Mouse (Mus musculus) hematopoietic stem cell, adult 5-6 weeks (primary cell): Measurements from ENCODE around the gene Sgsm1. TPM values are rescaled to one million over a fixed set of nuclear protein-coding genes. Genes with fewer than 3 reads are reported as not detected.
"Not testable (repeated sequence)": the region's sequence is repeated elsewhere in the genome, so short reads cannot be mapped to it uniquely, and the experiment has no call there.

Experiments
- ATAC-seq, 2 experiments: fragments of 125-278 bp in 1 of 2; replicated peaks in 1 of 2; 2 replicates each; pipeline ENCODE4 v1.8.0; 2016 to 2017; ENCODE audit warnings: inconsistent platforms in 2 of 2, mild to moderate bottlenecking in 2 of 2, moderate number of reproducible peaks in 2 of 2, low read depth in 1 of 2, moderate TSS enrichment in 1 of 2; ENCODE audit not compliant: low FRiP score in 2 of 2, poor library complexity in 2 of 2, severe bottlenecking in 2 of 2, insufficient read depth in 1 of 2, low TSS enrichment in 1 of 2
- total RNA-seq: library from RNA; stranded (forward); fragments of 172-1452, 232-1000 nt; gene quantifications from 2 replicates; pipeline ENCODE4 v1.2.3, GENCODE M21; 2017

The Sgsm1 gene
- 8.2 and 20.1 TPM in 2 replicates for total RNA-seq

DNA sequence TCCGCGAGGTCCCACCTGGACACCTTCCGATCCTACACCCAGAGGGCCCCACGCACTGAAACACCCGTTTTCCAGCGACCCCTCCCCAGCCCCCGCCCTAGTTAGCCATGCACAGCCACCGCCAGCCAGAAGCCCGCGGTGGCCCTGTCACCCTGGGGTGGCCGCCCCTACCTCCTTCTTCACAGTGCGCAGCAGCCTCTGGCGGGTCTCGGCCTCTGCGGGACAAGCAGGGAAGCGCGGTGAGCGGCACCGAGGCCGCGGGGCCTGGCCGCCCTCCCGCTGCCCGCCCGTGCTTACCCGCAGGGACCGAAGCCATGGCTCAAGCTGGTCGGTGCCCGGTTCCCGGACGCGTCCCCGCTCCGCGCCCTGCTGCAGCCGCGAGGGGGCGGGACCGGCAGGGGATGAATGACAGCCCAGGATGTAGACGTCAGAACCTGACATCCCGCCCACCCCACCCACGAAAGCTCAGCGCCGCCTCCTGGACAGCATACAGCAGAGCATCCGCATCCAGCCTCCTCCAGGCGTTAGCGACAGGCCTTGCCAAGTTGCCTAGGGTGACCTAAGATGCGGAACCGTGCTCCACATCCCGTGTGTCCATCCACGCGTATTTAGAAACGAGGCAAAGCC is at the start of gene Sgsm1:
Gene Sgsm1, minus strand, starts transcription at position 410 of the 627 bp plus-strand sequence.
- ATAC-seq: peak; percentile 76 to 81

DNA sequence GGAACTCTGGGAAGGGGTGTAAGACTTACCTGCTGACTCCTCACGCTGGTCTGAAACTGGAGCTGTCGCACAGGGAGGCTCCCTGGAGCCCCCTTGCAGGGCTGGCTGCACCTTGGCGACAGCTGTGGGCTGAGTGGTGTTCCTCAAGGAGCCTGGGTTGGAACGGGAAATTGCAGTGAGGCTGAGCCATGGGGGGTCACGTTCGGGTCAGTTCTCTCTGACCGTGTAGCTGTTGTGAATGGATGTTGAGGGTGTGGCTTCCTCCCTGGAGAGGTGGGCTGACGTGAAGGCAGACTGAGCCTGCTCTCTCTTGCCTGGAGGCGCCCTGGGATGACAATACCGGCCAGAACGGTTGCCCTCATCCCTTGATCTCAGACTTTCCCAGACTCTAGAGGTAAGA is 48.2 kb upstream of the Sgsm1 start:
- ATAC-seq: no peak

DNA sequence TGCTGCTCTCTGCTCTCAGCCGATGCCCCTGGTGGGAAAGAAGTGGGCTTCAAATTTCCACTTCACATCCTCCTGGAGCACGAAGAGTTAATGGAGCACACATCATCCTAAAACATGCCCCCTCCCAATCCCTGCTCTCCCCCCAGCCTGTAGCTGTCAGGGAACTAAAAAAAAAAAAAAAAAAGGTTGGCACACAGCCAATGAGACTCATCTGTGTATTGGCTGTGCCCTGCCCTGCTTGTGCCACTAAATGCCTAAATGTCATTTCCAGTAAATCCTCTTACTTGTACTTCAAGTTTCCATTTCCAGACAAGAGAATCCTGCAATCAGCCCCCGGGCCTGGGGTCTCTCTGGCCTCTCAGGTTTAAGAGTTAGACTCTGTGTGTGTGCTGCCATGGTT is 47.1 kb upstream of the Sgsm1 start:
- ATAC-seq: no peak

DNA sequence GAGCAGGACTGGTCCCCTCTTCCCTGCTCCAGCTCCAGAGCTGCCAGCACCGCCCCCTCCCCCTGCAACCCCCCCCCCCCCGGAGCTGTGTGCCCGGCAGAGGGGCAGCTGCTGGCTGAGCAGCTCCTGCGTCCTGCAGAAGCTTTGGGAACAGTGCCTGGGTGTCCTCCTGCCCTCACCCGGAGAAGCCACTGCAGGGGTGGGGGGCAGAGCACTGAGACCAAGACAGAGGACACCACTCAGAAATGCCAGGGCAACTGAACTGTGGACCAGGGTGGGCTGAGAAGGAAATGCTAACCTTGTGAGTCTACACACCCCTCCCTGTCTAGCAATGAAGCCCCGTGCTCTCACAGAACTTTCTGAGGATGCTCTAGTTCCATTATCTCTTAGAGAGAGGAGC is 46.6 kb upstream of the Sgsm1 start, which contains the start of gene Aym1:
Gene Aym1, plus strand, starts transcription at position 109 of the 400 bp plus-strand sequence.
- no peak for ATAC-seq

DNA sequence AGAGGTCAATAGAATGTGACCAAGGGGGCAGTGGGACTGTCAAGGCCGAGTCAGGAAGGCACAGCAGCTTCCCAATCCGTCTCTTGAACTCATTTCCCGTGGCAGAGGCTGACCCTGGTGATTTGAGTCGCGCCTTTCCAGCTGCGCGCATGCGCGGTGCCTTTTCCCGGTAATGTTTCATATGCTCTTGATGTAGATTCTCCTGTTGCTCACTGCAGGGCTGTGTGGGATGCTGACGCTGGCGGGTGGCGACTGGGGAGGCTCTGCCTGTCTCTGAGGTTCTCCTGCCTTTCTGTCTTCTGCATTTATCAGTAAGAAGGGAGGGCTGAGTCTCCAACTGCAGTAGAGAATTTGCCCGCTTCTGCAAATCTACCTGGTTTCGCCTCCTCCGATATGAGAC is 43.7 kb upstream of the Sgsm1 start:
- no peak for ATAC-seq

DNA sequence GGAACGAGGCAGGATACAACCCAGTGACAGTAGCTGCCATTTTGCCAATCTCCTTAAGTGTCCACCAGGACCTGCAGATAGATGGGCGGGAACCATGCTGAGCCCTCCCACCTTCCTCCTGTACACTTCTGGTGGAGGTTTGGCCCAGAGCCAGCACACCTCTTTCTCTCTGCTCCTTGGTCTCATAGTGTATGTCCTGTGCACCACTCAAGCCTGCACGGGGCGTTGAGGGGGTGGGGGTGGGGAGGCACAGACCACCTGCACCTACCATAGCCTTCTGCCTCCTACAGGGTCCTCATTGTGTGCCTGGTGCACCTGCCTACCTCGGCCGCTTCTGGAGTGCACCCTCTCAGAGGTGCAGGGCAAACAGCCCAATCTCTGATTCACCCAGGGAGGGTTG is 42.0 kb upstream of the Sgsm1 start:
- ATAC-seq: no peak

DNA sequence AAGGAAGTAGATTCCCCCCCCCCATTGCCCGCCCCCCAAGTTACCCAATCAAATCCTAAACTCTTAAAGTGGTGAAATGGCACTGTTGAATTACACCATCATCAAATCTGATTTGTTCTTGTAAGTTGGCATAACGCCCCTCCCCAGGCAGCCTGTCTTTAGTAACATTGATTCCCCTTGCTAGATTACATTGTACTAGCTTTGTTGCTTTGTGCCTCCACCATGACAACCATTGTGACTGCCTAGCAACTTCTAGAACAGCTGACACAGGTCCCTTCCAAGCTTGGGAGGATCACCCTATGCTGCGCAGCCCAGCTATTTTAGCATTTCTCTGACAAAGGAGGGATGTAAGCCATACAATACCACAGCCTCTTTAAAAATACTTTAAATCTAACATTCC is 41.2 kb upstream of the Sgsm1 start:
- no peak for ATAC-seq

DNA sequence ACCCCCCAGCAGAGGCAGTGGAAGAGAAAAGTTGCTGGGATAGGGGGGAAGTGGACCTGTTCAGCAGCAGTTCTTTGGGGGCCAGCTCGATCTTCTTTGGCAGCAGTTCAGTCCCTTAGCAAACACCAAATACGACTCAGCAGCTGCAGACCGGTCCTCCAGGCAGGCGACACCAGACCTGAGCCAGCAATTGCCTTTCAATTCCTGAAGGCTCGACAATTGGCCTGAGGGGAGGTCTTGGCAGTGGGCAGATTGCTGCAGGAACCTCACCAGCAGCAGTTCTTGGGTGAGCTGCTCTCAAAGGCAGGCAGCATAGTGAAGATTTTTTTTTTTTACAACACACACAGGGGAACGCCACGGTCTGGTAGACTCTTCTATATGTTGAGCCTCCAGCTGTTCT is 39.2 kb upstream of the Sgsm1 start:
- no peak for ATAC-seq

DNA sequence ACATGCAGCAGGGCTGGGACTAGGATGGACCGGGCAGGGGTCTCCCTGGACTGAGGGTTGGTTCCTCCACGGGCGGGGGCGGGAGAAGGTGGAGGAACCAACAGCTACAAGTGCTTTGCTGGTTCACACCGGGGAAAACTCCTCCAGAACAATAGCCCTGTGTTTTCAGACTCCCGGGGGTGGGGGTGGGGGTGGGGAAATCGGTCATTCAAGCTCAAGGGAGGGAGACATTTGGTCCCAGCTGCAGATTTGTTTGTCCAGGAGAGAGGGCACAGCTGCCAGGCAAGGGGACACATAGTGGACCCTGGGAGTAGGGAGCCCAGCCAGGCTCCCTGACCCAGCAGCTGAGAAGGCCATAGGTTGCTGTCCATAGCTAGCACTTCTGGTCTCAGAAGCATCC is 38.6 kb upstream of the Sgsm1 start:
- no peak for ATAC-seq

DNA sequence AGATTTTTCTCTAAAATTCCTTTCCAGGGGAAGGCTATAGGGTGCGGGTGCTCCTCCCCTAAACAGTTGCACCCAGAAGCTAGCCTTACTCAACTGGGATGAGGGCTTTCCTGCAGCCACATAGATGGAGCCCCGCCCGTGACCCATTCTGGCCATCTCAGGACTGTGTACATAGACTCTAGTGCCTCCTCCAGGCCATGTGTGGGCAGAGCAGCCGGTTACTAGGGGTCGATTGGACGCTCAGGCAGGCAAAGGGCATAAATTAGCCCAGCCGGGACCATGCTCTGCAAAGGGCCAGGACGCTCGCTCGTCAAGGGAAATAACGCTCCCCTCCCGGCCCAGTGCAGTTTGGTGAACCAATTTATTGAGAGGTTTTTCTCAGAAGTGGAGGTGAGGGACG is 38.0 kb upstream of the Sgsm1 start:
- ATAC-seq: no peak

DNA sequence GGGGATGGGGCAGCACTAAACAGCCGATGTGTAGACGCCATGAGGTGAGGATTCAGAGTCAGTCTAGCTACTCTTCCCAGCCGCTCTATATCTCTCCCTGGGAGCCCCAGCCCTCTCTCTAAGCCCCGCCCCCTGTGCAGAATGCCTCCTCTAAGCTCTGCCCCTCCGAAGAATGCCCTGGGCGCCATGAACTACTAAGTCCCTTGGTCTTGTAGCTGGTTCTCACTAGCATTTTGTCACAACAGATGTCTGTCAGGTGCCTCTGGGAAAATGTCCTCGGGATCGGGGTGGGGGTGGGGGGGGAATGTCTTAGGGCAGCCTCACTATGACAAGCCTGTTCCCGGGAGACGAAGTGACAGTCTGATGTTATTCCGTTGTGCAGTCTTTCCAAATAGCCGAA is 37.0 kb upstream of the Sgsm1 start:
- no peak for ATAC-seq

DNA sequence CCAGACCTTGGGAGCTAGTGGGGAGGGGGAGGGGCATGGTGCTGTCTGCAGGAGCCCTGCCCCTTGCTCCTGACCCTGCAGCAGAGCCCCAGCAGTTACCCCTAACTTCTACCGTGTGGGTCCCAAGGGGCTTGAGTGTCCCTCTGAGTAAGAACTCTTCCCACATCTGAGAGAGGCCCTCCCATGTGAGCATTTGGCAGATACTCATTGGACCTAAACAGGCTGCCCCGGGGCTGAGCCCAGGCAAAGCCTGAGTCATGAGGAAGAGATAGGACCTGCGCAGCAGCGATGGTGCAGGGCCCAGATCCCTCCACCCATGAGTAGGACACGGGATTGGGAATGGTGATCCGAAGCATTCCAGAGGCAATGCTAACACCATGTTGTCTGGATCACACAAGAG is 36.1 kb upstream of the Sgsm1 start:
- not testable (repeated sequence) for ATAC-seq

DNA sequence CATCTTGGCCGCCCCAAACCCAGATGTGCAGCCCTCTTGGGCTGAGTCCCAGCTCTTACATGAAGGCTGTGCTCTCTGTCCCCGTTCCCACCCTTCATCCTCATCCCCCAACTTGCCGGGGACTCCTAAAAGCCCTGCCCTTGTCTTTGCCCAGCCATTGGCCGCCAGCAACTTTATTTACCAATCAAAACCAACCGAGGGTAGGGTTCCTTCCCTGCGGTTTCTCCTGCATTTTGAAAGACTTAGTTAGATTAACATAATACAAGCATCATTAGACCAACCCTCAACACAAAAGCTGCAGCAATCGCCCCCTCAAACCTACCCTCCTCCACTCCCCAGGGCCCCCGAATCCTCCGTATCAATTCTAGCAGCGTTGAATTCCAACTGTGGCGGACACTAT is 35.2 kb upstream of the Sgsm1 start:
- no peak for ATAC-seq

DNA sequence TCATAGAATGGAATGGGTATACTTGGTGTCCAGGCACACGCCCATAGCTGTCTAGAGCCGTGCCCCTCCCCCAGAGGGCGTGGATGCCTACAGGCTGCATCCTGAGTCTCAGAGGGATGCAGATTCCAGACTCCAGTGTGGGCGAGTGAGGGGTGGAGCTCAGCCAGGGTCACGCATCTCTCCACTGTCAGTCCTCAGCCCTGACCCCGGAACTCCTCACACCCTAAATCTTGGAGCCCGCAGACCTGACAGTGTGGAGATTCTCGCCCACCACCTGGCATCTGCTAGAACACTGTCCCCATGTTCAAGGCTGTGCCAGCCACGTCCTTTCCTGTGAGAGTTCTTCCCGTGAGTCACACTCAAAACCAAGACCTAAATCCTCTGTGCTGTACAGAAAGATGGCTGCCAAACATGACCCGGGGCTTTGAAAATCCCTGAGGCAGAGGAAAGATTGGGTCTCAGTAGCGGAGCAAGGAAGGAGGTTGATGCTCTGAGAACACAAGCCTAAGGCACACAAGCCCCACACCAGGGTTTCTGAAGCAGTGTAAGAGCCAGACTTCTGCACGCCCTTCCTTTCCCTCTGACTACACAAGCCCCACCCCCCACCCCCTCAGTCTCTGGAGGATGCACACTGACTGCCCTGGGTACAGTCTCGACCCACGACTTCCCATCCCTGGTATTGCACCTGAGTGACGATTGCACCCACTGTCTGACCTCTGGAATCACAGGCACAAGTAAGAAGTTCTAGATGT is 34.2 kb upstream of the Sgsm1 start:
- ATAC-seq: no peak

DNA sequence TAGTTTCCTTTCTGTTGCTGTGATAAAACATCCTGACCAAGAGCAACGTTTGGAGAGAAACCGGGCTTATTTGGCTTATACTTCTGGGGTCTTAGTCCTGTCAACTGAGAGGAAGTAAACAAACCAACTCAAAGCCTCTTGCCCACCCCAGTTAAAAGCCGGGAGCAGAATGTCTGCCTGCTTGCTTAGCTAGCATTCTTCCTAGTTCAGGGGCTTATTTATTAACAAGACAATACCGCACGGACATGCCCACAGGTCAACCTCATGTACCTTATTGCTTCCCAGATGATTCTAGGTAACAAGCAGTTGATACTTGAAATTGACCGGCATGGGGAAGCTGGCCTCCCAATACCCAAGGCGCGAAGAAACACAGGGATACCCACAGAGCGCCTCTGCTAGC is 25.7 kb upstream of the Sgsm1 start:
- no peak for ATAC-seq

DNA sequence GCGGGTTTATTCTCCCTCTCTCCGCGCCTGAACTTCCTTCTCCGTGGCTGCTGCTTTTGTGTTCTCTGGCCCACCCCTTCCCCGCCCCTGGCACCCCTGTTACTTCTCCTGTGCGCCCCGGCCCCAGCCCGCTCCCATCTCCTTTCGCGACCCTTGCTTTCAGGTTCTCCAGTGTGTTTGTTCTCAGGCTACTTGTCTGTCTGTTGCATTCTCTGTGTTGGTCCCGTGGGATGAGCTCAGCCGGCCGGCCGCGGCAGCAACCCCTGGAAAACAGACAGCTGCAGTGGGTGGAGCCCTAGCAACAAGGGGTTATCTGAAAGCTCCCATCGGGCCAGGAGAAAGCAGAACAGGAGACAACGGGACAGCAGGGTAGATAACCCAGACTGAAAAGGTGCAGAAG is 25.1 kb upstream of the Sgsm1 start:
- peak; percentile 22 to 42; a peak in 2 of 4 replicates for ATAC-seq

DNA sequence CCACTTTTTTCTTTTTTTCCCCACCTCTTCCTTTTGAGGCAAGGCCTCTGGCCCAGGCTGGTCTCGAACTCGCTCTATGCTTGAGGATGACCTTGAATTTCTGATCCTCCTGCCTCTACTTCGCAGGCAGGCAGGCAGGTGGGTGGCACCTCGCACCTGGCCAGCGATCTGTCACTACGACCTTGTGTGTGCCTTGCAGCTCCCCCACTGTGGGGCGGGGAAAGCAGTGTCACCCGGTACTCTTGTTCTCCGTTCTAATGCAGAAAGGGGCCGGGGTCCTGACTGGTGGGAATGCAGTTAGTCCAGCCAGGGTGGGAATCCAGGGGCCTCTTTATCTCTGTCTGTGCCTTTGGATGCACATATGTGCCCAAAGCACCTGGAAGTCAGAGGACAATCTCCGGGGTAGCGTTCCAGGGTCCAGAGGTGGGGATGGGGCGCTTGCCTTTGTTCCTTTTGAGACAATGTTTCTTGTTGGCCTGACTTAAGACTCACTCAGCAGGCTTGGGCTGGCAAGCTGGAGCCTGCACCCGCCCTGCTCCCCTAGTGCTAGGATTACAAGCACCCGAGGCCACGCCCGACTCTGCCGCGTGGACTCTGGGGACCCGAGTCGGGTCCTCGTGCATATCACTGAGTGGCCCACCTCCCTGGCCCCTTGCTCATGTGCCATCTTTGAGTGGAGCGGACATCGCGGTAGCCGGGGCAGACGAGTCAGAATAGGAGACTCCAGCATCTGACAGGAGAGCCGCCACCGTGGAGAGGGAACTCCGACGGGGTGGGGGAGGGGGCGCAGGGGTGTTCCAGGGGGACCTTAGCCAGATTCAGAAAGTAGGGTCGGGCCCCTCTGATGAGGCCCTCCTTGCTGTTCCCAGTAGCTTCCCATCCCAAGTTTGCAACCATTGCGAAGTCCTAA is 24.3 kb upstream of the Sgsm1 start:
- ATAC-seq: no peak

DNA sequence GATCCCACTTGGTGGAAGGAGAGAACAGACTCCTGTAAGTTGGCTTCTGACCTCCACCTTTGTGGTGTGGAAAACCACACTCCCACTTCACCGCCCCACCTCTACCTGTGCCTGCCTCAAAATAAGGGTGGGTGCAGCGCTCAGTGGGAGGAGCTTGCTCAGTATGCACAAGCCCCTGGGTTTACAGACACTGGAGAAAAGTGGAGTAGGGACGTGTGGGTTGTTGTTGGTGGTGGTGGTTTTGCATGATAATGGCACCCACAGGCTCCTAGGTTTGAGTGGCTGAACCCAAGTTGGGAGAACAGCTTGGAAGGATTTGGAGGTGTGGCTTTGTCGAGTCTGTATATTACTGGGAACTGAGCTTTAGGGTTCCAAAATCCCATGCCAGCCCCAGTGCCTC is 22.3 kb upstream of the Sgsm1 start:
- ATAC-seq: no peak
